Mouse (Mus musculus) forebrain, embryonic 12.5 days (tissue): ENCODE measurements around the gene Cradd. TPM values are rescaled to one million over a fixed set of nuclear protein-coding genes. Genes with fewer than 3 reads are reported as not detected.

Experiments
- ATAC-seq: fragments of 200-750 bp; cut with Nextera tagmentation; 2 replicates; pipeline ENCODE4 v1.8.0; 2017; ENCODE audit warnings: moderate TSS enrichment; ENCODE audit not compliant: low FRiP score
- H3K27ac ChIP-seq: fragments of 300-500 bp; sonication (generic); 2 replicates; pipeline ENCODE4 v1.5.1; 2016; ENCODE audit warnings: mild to moderate bottlenecking
- H3K27me3 ChIP-seq: fragments of 300-500 bp; sonication (generic); 2 replicates; pipeline ENCODE4 v1.6.1; 2016; ENCODE audit warnings: mild to moderate bottlenecking
- H3K36me3 ChIP-seq: fragments of 300-500 bp; sonication (generic); replicated peaks from 2 replicates; pipeline ENCODE4 v1.6.1; 2016; ENCODE audit warnings: mild to moderate bottlenecking
- H3K4me1 ChIP-seq: fragments of 300-500 bp; sonication (generic); 2 replicates; pipeline ENCODE4 v1.6.1; 2016
- H3K4me2 ChIP-seq: fragments of 300-500 bp; sonication (generic); 2 replicates; pipeline ENCODE4 v1.6.1; 2016; ENCODE audit warnings: mild to moderate bottlenecking, moderate library complexity
- H3K4me3 ChIP-seq: fragments of 300-500 bp; sonication (generic); replicated peaks from 2 replicates; pipeline ENCODE4 v1.5.1; 2016; ENCODE audit warnings: mild to moderate bottlenecking
- H3K9ac ChIP-seq: fragments of 300-500 bp; sonication (generic); 2 replicates; pipeline ENCODE4 v1.6.1; 2016; ENCODE audit warnings: mild to moderate bottlenecking
- H3K9me3 ChIP-seq: fragments of 300-500 bp; sonication (generic); 2 replicates; pipeline ENCODE4 v1.6.1; 2016
- WGBS: fragments of 180-500 bp; shearing (Covaris S2); methylation state at CpG from one replicate; pipeline ENCODE4 v1.1.7; 2016; 5-methylcytosine and 5-hydroxymethylcytosine counted together
- polyA plus RNA-seq: library from polyadenylated mRNA; unstranded; fragments of >200 nt; fragmentation: Nextera tagmentation; extraction: Ambion mirVana; gene quantifications from 2 replicates; pipeline ENCODE4 v1.2.1, GENCODE M21; 2016

Cradd gene
- polyA plus RNA-seq, 1 experiment from 2014 or later: 13.3 TPM

GRCm38 (mm10) chr10:95299010-95299807, 24.7 kb downstream of the Cradd start:
- 85% methylated on average over 18 of the region's 18 CpGs for whole genome bisulfite sequencing
- no peak for ATAC-seq
- Histone ChIP-seq H3K4me2 (no peak overlapping the region), H3K36me3 (no peaks in the 10 kb centered on the region), H3K4me3 (no peak overlapping the region), H3K27ac (no peak overlapping the region), H3K9ac (no peak overlapping the region), H3K27me3 (no peaks in the 10 kb centered on the region), H3K4me1 (peaks cover 13% of the 10 kb centered on the region), H3K9me3 (no peaks in the 10 kb centered on the region)

- no peaks in the 10 kb centered on the region for H3K9me3 ChIP-seq
- peaks cover 13% of the 10 kb centered on the region for H3K4me1 ChIP-seq
- no peaks in the 10 kb centered on the region for H3K27me3 ChIP-seq
- H3K4me2 ChIP-seq: no peak overlapping the region
- H3K9ac ChIP-seq: no peak overlapping the region
- 91% methylated on average over 6 of the region's 6 CpGs for WGBS
- no peak for ATAC-seq
- H3K4me3 ChIP-seq: no peak overlapping the region
- no peak overlapping the region for H3K27ac ChIP-seq
- no peaks in the 10 kb centered on the region for H3K36me3 ChIP-seq
These were observed 25.4 kb downstream of the Cradd start for GRCm38 (mm10) chr10:95298504-95298903.

DNA sequence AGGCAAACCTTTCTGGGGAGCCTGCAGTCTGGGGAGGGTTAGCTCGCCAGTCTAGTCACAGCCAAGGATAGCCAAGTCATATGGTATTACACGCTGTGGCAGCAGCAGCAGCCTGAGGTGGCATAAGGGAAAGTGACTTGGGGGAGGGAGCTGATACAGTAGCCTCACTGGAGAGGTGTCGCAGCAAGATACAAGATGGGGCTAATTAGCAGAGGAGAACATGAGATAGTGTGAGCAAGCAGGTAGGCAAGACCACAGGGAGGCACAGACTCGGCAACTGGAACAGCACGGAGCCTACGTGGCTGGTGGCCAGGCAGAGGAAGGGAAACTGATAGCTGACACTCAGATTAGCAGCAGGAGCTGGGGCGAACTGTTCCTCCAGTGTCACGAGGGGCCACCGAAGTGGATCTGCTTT, 26.2 kb downstream of the Cradd start:
- no peak for ATAC-seq
- H3K36me3 ChIP-seq: no peaks in the 10 kb centered on the region
- no peaks in the 10 kb centered on the region for H3K9me3 ChIP-seq
- H3K4me2 ChIP-seq: no peak overlapping the region
- H3K27me3 ChIP-seq: no peaks in the 10 kb centered on the region
- H3K9ac ChIP-seq: no peak overlapping the region
- H3K27ac ChIP-seq: no peak overlapping the region
- peaks cover 13% of the 10 kb centered on the region for H3K4me1 ChIP-seq
- WGBS: 69% methylated on average over 9 of the region's 9 CpGs
- no peak overlapping the region for H3K4me3 ChIP-seq

GRCm38 (mm10) chr10:95297024-95297423, 26.9 kb downstream of the Cradd start:
- Histone ChIP-seq H3K4me3 (no peak overlapping the region), H3K36me3 (no peaks in the 10 kb centered on the region), H3K9me3 (no peaks in the 10 kb centered on the region), H3K9ac (no peak overlapping the region), H3K27ac (no peak overlapping the region), H3K4me2 (no peak overlapping the region), H3K4me1 (peaks cover 7% of the 10 kb centered on the region; the same call in 1 of the 2 replicates), H3K27me3 (no peaks in the 10 kb centered on the region)
- ATAC-seq: no peak
- 86% methylated on average over 11 of the region's 11 CpGs for WGBS

DNA sequence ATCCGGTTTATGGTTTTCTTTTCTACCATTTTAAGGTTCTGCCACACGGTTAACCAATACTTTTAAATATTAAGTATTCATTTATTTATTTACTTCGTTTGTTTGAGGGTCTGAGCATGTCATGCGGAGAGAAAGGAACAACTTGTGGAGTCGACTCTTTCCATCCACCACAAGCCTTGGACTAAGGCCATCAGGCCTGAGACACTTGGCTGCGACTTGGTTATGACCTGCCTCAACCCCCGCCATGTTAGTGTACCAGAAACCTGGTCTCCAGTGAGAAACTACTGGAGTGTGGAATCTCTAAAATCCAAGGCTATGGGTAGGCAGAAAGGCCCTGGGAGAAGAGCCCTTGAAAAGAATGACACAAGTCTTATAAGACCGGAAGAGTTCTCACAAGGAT, 30.7 kb downstream of the Cradd start:
- peaks cover 7% of the 10 kb centered on the region; the same call in 1 of the 2 replicates for H3K4me1 ChIP-seq
- ATAC-seq: no peak
- H3K4me2 ChIP-seq: no peak overlapping the region
- no peaks in the 10 kb centered on the region for H3K36me3 ChIP-seq
- H3K9ac ChIP-seq: no peak overlapping the region
- H3K4me3 ChIP-seq: no peak overlapping the region
- H3K27me3 ChIP-seq: no peaks in the 10 kb centered on the region
- no peaks in the 10 kb centered on the region for H3K9me3 ChIP-seq
- H3K27ac ChIP-seq: no peak overlapping the region
- 93% methylated on average over 8 of the region's 8 CpGs for WGBS

DNA sequence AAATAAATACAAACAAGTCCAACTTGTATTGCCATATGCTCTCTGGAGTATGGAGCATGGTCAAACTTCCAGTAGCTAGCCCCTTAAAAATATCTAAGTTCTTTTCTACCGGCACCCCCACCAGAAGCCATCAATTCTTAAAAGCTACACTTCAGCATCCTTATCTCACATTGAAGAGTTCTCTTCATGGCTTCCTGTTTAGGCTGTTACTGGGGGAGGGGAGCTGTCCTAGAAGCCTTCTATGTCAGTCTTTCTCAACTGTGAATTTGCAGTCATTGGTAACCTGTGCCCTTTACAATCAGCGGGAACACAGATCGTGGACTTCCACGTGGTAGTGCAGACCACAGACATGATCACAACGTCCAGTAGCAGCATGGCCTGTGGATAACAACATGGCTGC, 31.7 kb downstream of the Cradd start:
- 95% methylated on average over 5 of the region's 5 CpGs for WGBS
- ATAC-seq: no peak
- H3K9me3 ChIP-seq: no peaks in the 10 kb centered on the region

DNA sequence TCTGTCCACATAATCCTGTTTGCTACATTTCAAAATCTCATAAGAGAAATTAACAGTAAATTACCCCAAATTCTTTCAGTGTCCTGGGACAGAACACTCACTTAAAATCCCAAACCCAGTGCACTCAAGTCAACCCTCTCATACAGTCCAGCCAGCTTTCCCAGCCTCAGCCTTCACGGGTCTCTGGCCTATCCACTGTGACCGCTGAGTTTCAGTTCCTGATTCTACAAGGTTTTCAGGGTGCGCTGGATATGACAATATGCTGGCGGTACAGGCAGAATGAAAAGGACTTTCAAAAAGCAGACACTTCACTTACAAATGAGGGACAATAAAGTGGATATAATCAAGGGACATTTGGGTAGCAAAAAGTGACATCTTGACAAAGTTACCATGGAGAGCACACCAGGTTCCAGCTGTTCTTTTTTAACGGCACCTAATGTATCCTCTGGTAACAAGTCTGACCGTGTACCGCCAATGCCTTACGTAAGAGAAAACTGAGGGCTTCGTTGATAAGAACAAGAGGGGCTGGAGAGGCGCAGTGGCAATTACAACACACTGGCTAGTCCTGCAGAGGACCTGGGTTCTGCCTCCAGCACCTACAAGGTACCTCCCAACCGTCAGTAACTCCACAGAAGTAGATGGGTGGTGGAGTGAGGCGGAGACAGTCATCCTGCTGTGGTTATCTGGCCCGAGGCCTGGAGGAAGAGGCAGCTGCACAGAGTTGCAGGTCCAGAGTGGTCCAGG, 32.6 kb downstream of the Cradd start:
- Histone ChIP-seq H3K4me3 (no peak overlapping the region), H3K9me3 (no peaks in the 10 kb centered on the region), H3K4me1 (no peaks in the 10 kb centered on the region), H3K9ac (no peak overlapping the region), H3K27ac (no peak overlapping the region), H3K36me3 (no peaks in the 10 kb centered on the region), H3K4me2 (no peak overlapping the region), H3K27me3 (no peaks in the 10 kb centered on the region)
- 86% methylated on average over 13 of the region's 13 CpGs for WGBS
- no peak for ATAC-seq

More for the DNA sequence above, 31.7 kb downstream of the Cradd start:
- no peaks in the 10 kb centered on the region for H3K4me1 ChIP-seq
- H3K4me3 ChIP-seq: no peak overlapping the region
- no peak overlapping the region for H3K27ac ChIP-seq
- H3K4me2 ChIP-seq: no peak overlapping the region
- H3K9ac ChIP-seq: no peak overlapping the region
- H3K36me3 ChIP-seq: no peaks in the 10 kb centered on the region
- H3K27me3 ChIP-seq: no peaks in the 10 kb centered on the region

DNA sequence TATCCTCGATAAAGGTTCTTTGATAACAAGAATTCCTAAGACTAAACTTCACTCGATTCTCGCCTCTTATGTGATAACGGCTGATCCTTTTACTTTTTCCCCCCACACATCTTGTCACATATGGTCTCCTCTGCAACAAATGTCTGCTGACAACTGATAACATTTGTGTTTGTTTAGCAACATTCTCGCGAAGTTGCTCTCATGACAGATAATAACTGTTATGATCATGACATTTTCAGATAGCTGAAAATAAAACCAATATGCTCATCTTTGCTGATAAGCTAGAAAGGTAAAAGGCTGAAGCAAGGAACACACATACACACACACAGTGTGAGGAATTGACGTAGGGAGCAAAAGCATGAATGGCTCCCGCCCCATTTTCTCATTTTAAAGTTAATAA, 34.1 kb downstream of the Cradd start:
- Histone ChIP-seq H3K36me3 (no peaks in the 10 kb centered on the region), H3K4me2 (no peak overlapping the region), H3K27ac (no peak overlapping the region), H3K4me1 (no peaks in the 10 kb centered on the region), H3K9ac (no peak overlapping the region), H3K9me3 (no peaks in the 10 kb centered on the region), H3K4me3 (no peak overlapping the region), H3K27me3 (no peaks in the 10 kb centered on the region)
- ATAC-seq: no peak
- 86% methylated on average over 8 of the region's 8 CpGs for WGBS

DNA sequence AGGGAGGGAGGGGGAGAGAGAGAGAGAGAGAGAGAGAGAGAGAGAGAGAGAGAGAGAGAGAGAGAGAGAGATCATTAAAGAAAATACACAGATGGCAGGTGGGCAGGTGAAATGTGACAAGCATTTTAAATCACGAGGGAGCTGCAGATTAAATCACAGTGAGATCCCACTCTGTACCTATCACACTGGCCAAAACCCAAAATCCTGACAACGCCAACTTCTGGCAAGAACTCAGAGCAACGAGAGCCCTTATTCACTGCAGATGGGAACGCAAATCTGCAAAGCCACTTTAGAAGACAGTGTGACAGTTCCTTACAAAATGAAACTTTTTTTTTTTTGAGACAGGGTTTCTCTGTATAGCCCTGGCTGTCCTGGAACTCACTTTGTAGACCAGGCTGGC, 35.7 kb downstream of the Cradd start:
- no peaks in the 10 kb centered on the region for H3K9me3 ChIP-seq
- no peak overlapping the region for H3K9ac ChIP-seq
- H3K4me2 ChIP-seq: no peak overlapping the region
- H3K27ac ChIP-seq: no peak overlapping the region
- ATAC-seq: no peak
- 74% methylated on average over 4 of the region's 4 CpGs for WGBS
- no peak overlapping the region for H3K4me3 ChIP-seq
- H3K27me3 ChIP-seq: no peaks in the 10 kb centered on the region
- no peaks in the 10 kb centered on the region for H3K4me1 ChIP-seq
- no peaks in the 10 kb centered on the region for H3K36me3 ChIP-seq

- Histone ChIP-seq H3K4me1 (no peaks in the 10 kb centered on the region), H3K9ac (no peak overlapping the region), H3K4me2 (no peak overlapping the region), H3K9me3 (no peaks in the 10 kb centered on the region), H3K36me3 (no peaks in the 10 kb centered on the region), H3K27me3 (no peaks in the 10 kb centered on the region), H3K27ac (no peak overlapping the region), H3K4me3 (no peak overlapping the region)
- no peak for ATAC-seq
- 86% methylated on average over 8 of the region's 8 CpGs for WGBS
These were observed 36.6 kb downstream of the Cradd start for GRCm38 (mm10) chr10:95287351-95287750.

GRCm38 (mm10) chr10:95283434-95283833, 40.5 kb downstream of the Cradd start:
- no peak overlapping the region for H3K4me2 ChIP-seq
- no peaks in the 10 kb centered on the region for H3K36me3 ChIP-seq
- no peak overlapping the region for H3K27ac ChIP-seq
- H3K4me3 ChIP-seq: no peak overlapping the region
- H3K9ac ChIP-seq: no peak overlapping the region
- 94% methylated on average over 12 of the region's 12 CpGs for WGBS
- no peak for ATAC-seq
- no peaks in the 10 kb centered on the region for H3K4me1 ChIP-seq
- no peaks in the 10 kb centered on the region for H3K27me3 ChIP-seq
- H3K9me3 ChIP-seq: no peaks in the 10 kb centered on the region

DNA sequence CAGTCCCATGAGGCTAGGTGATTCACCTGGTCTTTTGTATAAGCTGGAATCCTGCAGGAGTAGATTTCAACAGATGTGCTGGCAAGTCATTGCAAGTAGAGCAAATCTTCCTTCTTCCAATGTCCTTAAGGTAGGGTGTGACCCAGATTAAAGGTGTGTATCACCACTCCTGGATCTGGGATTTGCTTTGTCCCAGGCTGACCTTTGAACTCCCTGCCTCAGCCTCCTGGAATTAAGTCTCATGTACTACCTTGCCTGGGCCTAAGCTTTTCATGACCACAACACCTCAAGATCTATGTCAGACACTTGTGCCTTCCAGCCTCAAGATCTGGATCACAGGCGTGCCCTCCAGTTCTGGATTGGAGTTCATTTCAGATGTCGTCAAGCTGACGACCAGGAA, 41.9 kb downstream of the Cradd start:
- no peak overlapping the region for H3K4me3 ChIP-seq
- WGBS: 85% methylated on average over 3 of the region's 3 CpGs
- H3K4me2 ChIP-seq: no peak overlapping the region
- H3K27me3 ChIP-seq: no peaks in the 10 kb centered on the region
- H3K4me1 ChIP-seq: no peaks in the 10 kb centered on the region
- no peaks in the 10 kb centered on the region for H3K36me3 ChIP-seq
- no peaks in the 10 kb centered on the region for H3K9me3 ChIP-seq
- H3K9ac ChIP-seq: no peak overlapping the region
- no peak for ATAC-seq
- H3K27ac ChIP-seq: no peak overlapping the region
